Mouse (Mus musculus): Measurements from ENCODE around the gene Pigs. TPM values are rescaled to one million over a fixed set of nuclear protein-coding genes. Genes with fewer than 3 reads are reported as not detected.

Gene Pigs
- polyA plus RNA-seq, 1 experiment, result 69.1 TPM

- TF ChIP-seq CTCF (conservative IDR thresholded peaks at IDR 0.05; ENCODE audit: insufficient read depth, insufficient read length, low read depth, low read length), result no peak
- no peak for TF ChIP-seq POLR2A (IDR thresholded peaks at IDR 0.05; ENCODE audit: low read depth, low read length)
- H3K27me3 ChIP-seq (replicated peaks; ENCODE audit: control insufficient read depth, insufficient read depth, low read length), result no peaks in the 10 kb centered on the region
- H3K27ac ChIP-seq (ENCODE audit: insufficient read depth, low read depth, low read length), result peak within 1 kb of the TSS; percentile 52; the same call in 1 of the 2 replicates
- peak within 1 kb of the TSS; percentile 30; the same call in 1 of the 2 replicates for H3K4me3 ChIP-seq (ENCODE audit: insufficient read depth, low read depth, low read length)
- DNase-seq, result peak; percentile 95
- H3K4me1 ChIP-seq (ENCODE audit: control insufficient read depth, insufficient read depth, low read length), result peaks cover 9% of the 10 kb centered on the region; the same call in 1 of the 2 replicates
- no peaks in the 10 kb centered on the region for H3K36me3 ChIP-seq (ENCODE audit: control insufficient read depth, insufficient read depth, low read length)
- WGBS, result 7% methylated on average over 15 of the region's 15 CpGs
Measured at GRCm38 (mm10) chr11:78322860-78323259, 5.4 kb upstream of the Pigs start, which contains the start of gene Aldoc. Gene Aldoc (plus strand): TSS chr11:78322968.

GRCm38 (mm10) chr11:78324000-78324785 is 4.0 kb upstream of the Pigs start:
- H3K4me1 ChIP-seq (ENCODE audit: control insufficient read depth, insufficient read depth, low read length), result peaks cover 12% of the 10 kb centered on the region; the same call in 1 of the 2 replicates
- no peaks in the 10 kb centered on the region for H3K27me3 ChIP-seq (replicated peaks; ENCODE audit: control insufficient read depth, insufficient read depth, low read length)
- H3K4me3 ChIP-seq (ENCODE audit: insufficient read depth, low read depth, low read length), result no peak overlapping the region
- H3K36me3 ChIP-seq (ENCODE audit: control insufficient read depth, insufficient read depth, low read length), result no peaks in the 10 kb centered on the region
- WGBS, result 94% methylated on average over 15 of the region's 15 CpGs
- no peak for DNase-seq
- no peak overlapping the region for H3K27ac ChIP-seq (ENCODE audit: insufficient read depth, low read depth, low read length)
- TF ChIP-seq CTCF (conservative IDR thresholded peaks at IDR 0.05; ENCODE audit: insufficient read depth, insufficient read length, low read depth, low read length) (no peak), POLR2A (IDR thresholded peaks at IDR 0.05; ENCODE audit: low read depth, low read length) (no peak)

GRCm38 (mm10) chr11:78324965-78325364 is 3.2 kb upstream of the Pigs start:
- no peaks in the 10 kb centered on the region for H3K36me3 ChIP-seq (ENCODE audit: control insufficient read depth, insufficient read depth, low read length)
- peaks cover 12% of the 10 kb centered on the region; the same call in 1 of the 2 replicates for H3K4me1 ChIP-seq (ENCODE audit: control insufficient read depth, insufficient read depth, low read length)
- H3K27ac ChIP-seq (ENCODE audit: insufficient read depth, low read depth, low read length), result no peak overlapping the region
- no peak for DNase-seq
- no peaks in the 10 kb centered on the region for H3K27me3 ChIP-seq (replicated peaks; ENCODE audit: control insufficient read depth, insufficient read depth, low read length)
- TF ChIP-seq CTCF (conservative IDR thresholded peaks at IDR 0.05; ENCODE audit: insufficient read depth, insufficient read length, low read depth, low read length) (no peak), POLR2A (IDR thresholded peaks at IDR 0.05; ENCODE audit: low read depth, low read length) (no peak)
- no peak overlapping the region for H3K4me3 ChIP-seq (ENCODE audit: insufficient read depth, low read depth, low read length)
- 95% methylated on average over 12 of the region's 12 CpGs for WGBS

- DNase-seq, result no peak
- H3K4me1 ChIP-seq (ENCODE audit: control insufficient read depth, insufficient read depth, low read length), result peaks cover 12% of the 10 kb centered on the region; the same call in 1 of the 2 replicates
- TF ChIP-seq CTCF (conservative IDR thresholded peaks at IDR 0.05; ENCODE audit: insufficient read depth, insufficient read length, low read depth, low read length) (no peak), POLR2A (IDR thresholded peaks at IDR 0.05; ENCODE audit: low read depth, low read length) (no peak)
- no peak overlapping the region for H3K27ac ChIP-seq (ENCODE audit: insufficient read depth, low read depth, low read length)
- no peak overlapping the region for H3K4me3 ChIP-seq (ENCODE audit: insufficient read depth, low read depth, low read length)
- no peaks in the 10 kb centered on the region for H3K36me3 ChIP-seq (ENCODE audit: control insufficient read depth, insufficient read depth, low read length)
- no peaks in the 10 kb centered on the region for H3K27me3 ChIP-seq (replicated peaks; ENCODE audit: control insufficient read depth, insufficient read depth, low read length)
- WGBS, result 91% methylated on average over 4 of the region's 4 CpGs
Measured at GRCm38 (mm10) chr11:78327215-78327614, 1.0 kb upstream of the Pigs start.

- Histone ChIP-seq H3K27me3 (replicated peaks; ENCODE audit: control insufficient read depth, insufficient read depth, low read length) (no peaks in the 10 kb centered on the region), H3K36me3 (ENCODE audit: control insufficient read depth, insufficient read depth, low read length) (no peaks in the 10 kb centered on the region), H3K4me3 (ENCODE audit: insufficient read depth, low read depth, low read length) (peak overlapping the region; percentile 83), H3K4me1 (ENCODE audit: control insufficient read depth, insufficient read depth, low read length) (0 out of 2 replicates have a peak, but pooled peaks cover 4% of the 10 kb centered on the region), H3K27ac (ENCODE audit: insufficient read depth, low read depth, low read length) (no peak overlapping the region)
- 1% methylated on average over 41 of the region's 41 CpGs for WGBS
- TF ChIP-seq POLR2A (IDR thresholded peaks at IDR 0.05; ENCODE audit: low read depth, low read length) (no peak), CTCF (conservative IDR thresholded peaks at IDR 0.05; ENCODE audit: insufficient read depth, insufficient read length, low read depth, low read length) (no peak)
- DNase-seq, result no peak
Measured at GRCm38 (mm10) chr11:78328512-78329056, 369 bp downstream of the Pigs start.

GRCm38 (mm10) chr11:78332676-78333075 is 4.5 kb downstream of the Pigs start:
- Histone ChIP-seq H3K27me3 (replicated peaks; ENCODE audit: control insufficient read depth, insufficient read depth, low read length) (no peaks in the 10 kb centered on the region), H3K4me3 (ENCODE audit: insufficient read depth, low read depth, low read length) (no peak overlapping the region), H3K36me3 (ENCODE audit: control insufficient read depth, insufficient read depth, low read length) (no peaks in the 10 kb centered on the region), H3K4me1 (ENCODE audit: control insufficient read depth, insufficient read depth, low read length) (0 out of 2 replicates have a peak, but pooled peaks cover 4% of the 10 kb centered on the region), H3K27ac (ENCODE audit: insufficient read depth, low read depth, low read length) (no peak overlapping the region)
- no peak for DNase-seq
- 83% methylated on average over 12 of the region's 12 CpGs for WGBS
- TF ChIP-seq CTCF (conservative IDR thresholded peaks at IDR 0.05; ENCODE audit: insufficient read depth, insufficient read length, low read depth, low read length) (no peak), POLR2A (IDR thresholded peaks at IDR 0.05; ENCODE audit: low read depth, low read length) (no peak)

GRCm38 (mm10) chr11:78333992-78334391 is 5.8 kb downstream of the Pigs start:
- TF ChIP-seq CTCF (conservative IDR thresholded peaks at IDR 0.05; ENCODE audit: insufficient read depth, insufficient read length, low read depth, low read length), result no peak
- no peak for TF ChIP-seq POLR2A (IDR thresholded peaks at IDR 0.05; ENCODE audit: low read depth, low read length)
- WGBS, result 74% methylated on average over 5 of the region's 5 CpGs
- Histone ChIP-seq H3K27me3 (replicated peaks; ENCODE audit: control insufficient read depth, insufficient read depth, low read length) (no peaks in the 10 kb centered on the region), H3K4me3 (ENCODE audit: insufficient read depth, low read depth, low read length) (no peak overlapping the region), H3K36me3 (ENCODE audit: control insufficient read depth, insufficient read depth, low read length) (no peaks in the 10 kb centered on the region), H3K27ac (ENCODE audit: insufficient read depth, low read depth, low read length) (no peak overlapping the region), H3K4me1 (ENCODE audit: control insufficient read depth, insufficient read depth, low read length) (0 out of 2 replicates have a peak, but pooled peaks cover 2% of the 10 kb centered on the region)
- DNase-seq, result no peak
